Mouse (Mus musculus) hindbrain, postnatal 0 days (tissue): ENCODE results near the gene B230219D22Rik. TPM values are rescaled to one million over a fixed set of nuclear protein-coding genes. Genes with fewer than 3 reads are reported as not detected.

Experiments
- ATAC-seq: fragments of 200-750 bp; cut with Nextera tagmentation; 2 replicates; pipeline ENCODE4 v1.8.0; 2017; ENCODE audit warnings: mild to moderate bottlenecking, moderate TSS enrichment, moderate library complexity
- DNase-seq: peaks from one replicate; pipeline ENCODE4 v3.0.0-alpha.2; 2015; ENCODE audit warnings: low spot score
- H3K27ac ChIP-seq: fragments of 300-500 bp; sonication (generic); 2 replicates; pipeline ENCODE4 v1.5.1; 2014; ENCODE audit warnings: mild to moderate bottlenecking
- H3K27me3 ChIP-seq: fragments of 300-500 bp; sonication (generic); 2 replicates; pipeline ENCODE4 v1.6.1; 2014; ENCODE audit warnings: low read length, mixed read lengths; ENCODE audit not compliant: insufficient read depth
- H3K36me3 ChIP-seq: fragments of 300-500 bp; sonication (generic); 2 replicates; pipeline ENCODE4 v1.6.1; 2014; ENCODE audit warnings: low read length, mixed read lengths; ENCODE audit not compliant: insufficient read depth
- H3K4me1 ChIP-seq: fragments of 300-500 bp; sonication (generic); 2 replicates; pipeline ENCODE4 v1.6.1; 2014; ENCODE audit warnings: antibody characterized with exemption, low read length, mixed read lengths; ENCODE audit not compliant: insufficient read depth
- H3K4me2 ChIP-seq: fragments of 300-500 bp; sonication (generic); 2 replicates; pipeline ENCODE4 v1.6.1; 2014; ENCODE audit warnings: low read depth, mild to moderate bottlenecking, low read length, moderate library complexity, mixed read lengths
- H3K4me3 ChIP-seq: fragments of 300-500 bp; sonication (generic); 2 replicates; pipeline ENCODE4 v1.5.1; 2014; ENCODE audit warnings: low read length
- H3K9ac ChIP-seq: fragments of 300-500 bp; sonication (generic); replicated peaks from 2 replicates; pipeline ENCODE4 v1.6.1; 2014; ENCODE audit warnings: mild to moderate bottlenecking, low read length, moderate library complexity, mixed read lengths
- H3K9me3 ChIP-seq: fragments of 300-500 bp; sonication (generic); 2 replicates; pipeline ENCODE4 v1.6.1; 2016; ENCODE audit warnings: low read length, mixed read lengths
- CTCF ChIP-seq: IDR thresholded peaks from 2 replicates; pipeline ENCODE4 v1.5.1; 2016; ENCODE audit warnings: antibody characterized with exemption, control low read depth, low read depth
- WGBS: fragments of 180-500 bp; shearing (Covaris S2); extraction: QIAGEN DNeasy Blood & Tissue Kit; methylation state at CpG from one replicate; pipeline ENCODE4 v1.1.7; 2014; 5-methylcytosine and 5-hydroxymethylcytosine counted together
- polyA plus RNA-seq: library from polyadenylated mRNA; unstranded; fragments of >200 nt; fragmentation: Nextera tagmentation; extraction: Ambion mirVana; gene quantifications from 2 replicates; pipeline ENCODE4 v1.2.1, GENCODE M21; 2015
- total RNA-seq: library from RNA; depleted of rRNA; stranded (reverse); fragments of >200 nt; gene quantifications from 2 replicates; pipeline ENCODE4 v1.2.3, GENCODE M21; 2014; rRNA removed

The B230219D22Rik gene
- total and polyA plus RNA-seq, 2 experiments from 2014 or later, result 55.0 to 145 TPM

- ATAC-seq (no peak), DNase-seq (no peak)
- Histone ChIP-seq H3K9ac (no peak overlapping the region), H3K4me3 (no peak overlapping the region), H3K27me3 (no peaks in the 10 kb centered on the region), H3K27ac (no peak overlapping the region), H3K4me2 (no peak overlapping the region), H3K36me3 (no peaks in the 10 kb centered on the region), H3K4me1 (no peaks in the 10 kb centered on the region), H3K9me3 (no peaks in the 10 kb centered on the region)
- WGBS, result 84% methylated on average over 22 of the region's 22 CpGs
- TF ChIP-seq CTCF, result no peak
Measured at GRCm38 (mm10) chr13:55733628-55734502, 40.9 kb downstream of the B230219D22Rik start.

GRCm38 (mm10) chr13:55737885-55738284 is 45.0 kb downstream of the B230219D22Rik start:
- H3K27me3 ChIP-seq, result no peaks in the 10 kb centered on the region
- TF ChIP-seq CTCF, result no peak
- no peak overlapping the region for H3K4me3 ChIP-seq
- WGBS, result 89% methylated on average over 8 of the region's 8 CpGs
- DNase-seq (no peak), ATAC-seq (no peak)
- no peaks in the 10 kb centered on the region for H3K36me3 ChIP-seq
- H3K9me3 ChIP-seq, result no peaks in the 10 kb centered on the region
- H3K4me1 ChIP-seq, result no peaks in the 10 kb centered on the region
- no peak overlapping the region for H3K9ac ChIP-seq
- H3K27ac ChIP-seq, result no peak overlapping the region
- H3K4me2 ChIP-seq, result no peak overlapping the region

- no peak overlapping the region for H3K27ac ChIP-seq
- H3K4me1 ChIP-seq, result no peaks in the 10 kb centered on the region
- no peaks in the 10 kb centered on the region for H3K27me3 ChIP-seq
- no peak overlapping the region for H3K9ac ChIP-seq
- H3K4me3 ChIP-seq, result no peak overlapping the region
- no peak overlapping the region for H3K4me2 ChIP-seq
- H3K9me3 ChIP-seq, result no peaks in the 10 kb centered on the region
- no peaks in the 10 kb centered on the region for H3K36me3 ChIP-seq
- no peak for ATAC-seq
- 60% methylated on average over 8 of the region's 8 CpGs for WGBS
- no peak for TF ChIP-seq CTCF
- DNase-seq, result no peak
Measured at GRCm38 (mm10) chr13:55742306-55742705, 49.4 kb downstream of the B230219D22Rik start.

Other genes with a start within 250 kb of the B230219D22Rik start
- gene Grk6, start 248.1 kb upstream of the B230219D22Rik start, total RNA-seq, result 72.2 and 72.6 TPM in 2 replicates
- 34.7 and 35.5 TPM in 2 replicates for gene Grk6, start 248.1 kb upstream of the B230219D22Rik start, polyA plus RNA-seq
- gene Prr7, start 228.9 kb upstream of the B230219D22Rik start, total RNA-seq, result 106 and 119 TPM in 2 replicates
- 4.6 and 4.9 TPM in 2 replicates for gene Prr7, start 228.9 kb upstream of the B230219D22Rik start, polyA plus RNA-seq
- gene Dbn1, start 205.0 kb upstream of the B230219D22Rik start, total RNA-seq, result 442 and 446 TPM in 2 replicates
- 369 and 371 TPM in 2 replicates for gene Dbn1, start 205.0 kb upstream of the B230219D22Rik start, polyA plus RNA-seq
- 43.4 and 49.9 TPM in 2 replicates for gene Pdlim7, start 179.4 kb upstream of the B230219D22Rik start, total RNA-seq
- gene Pdlim7, start 179.4 kb upstream of the B230219D22Rik start, polyA plus RNA-seq, result 133 TPM in 2 replicates
- gene Dok3, start 163.8 kb upstream of the B230219D22Rik start, total RNA-seq, result 4.7 and 5.2 TPM in 2 replicates
- 1.1 and 1.6 TPM in 2 replicates for gene Dok3, start 163.8 kb upstream of the B230219D22Rik start, polyA plus RNA-seq
- gene Ddx41, start 156.5 kb upstream of the B230219D22Rik start, total RNA-seq, result 48.6 and 53.4 TPM in 2 replicates
- gene Ddx41, start 156.5 kb upstream of the B230219D22Rik start, polyA plus RNA-seq, result 44.4 and 47.2 TPM in 2 replicates
- 60.2 and 87.5 TPM in 2 replicates for gene Fam193b, start 122.0 kb upstream of the B230219D22Rik start, total RNA-seq
- gene Fam193b, start 122.0 kb upstream of the B230219D22Rik start, polyA plus RNA-seq, result 38.8 and 38.9 TPM in 2 replicates
- 59.3 and 66.7 TPM in 2 replicates for gene Tmed9, start 119.4 kb upstream of the B230219D22Rik start, total RNA-seq
- 105 and 117 TPM in 2 replicates for gene Tmed9, start 119.4 kb upstream of the B230219D22Rik start, polyA plus RNA-seq
- 66.7 and 66.8 TPM in 2 replicates for gene B4galt7, start 93.2 kb upstream of the B230219D22Rik start, total RNA-seq
- gene B4galt7, start 93.2 kb upstream of the B230219D22Rik start, polyA plus RNA-seq, result 42.9 and 44.0 TPM in 2 replicates
- gene Caml, start 70.1 kb upstream of the B230219D22Rik start, total RNA-seq, result 70.3 and 76.2 TPM in 2 replicates
- gene Caml, start 70.1 kb upstream of the B230219D22Rik start, polyA plus RNA-seq, result 105 and 115 TPM in 2 replicates
- 17.9 and 18.7 TPM in 2 replicates for gene Ddx46, start 58.1 kb upstream of the B230219D22Rik start, total RNA-seq
- gene Ddx46, start 58.1 kb upstream of the B230219D22Rik start, polyA plus RNA-seq, result 19.9 and 23.4 TPM in 2 replicates
- 111 and 113 TPM in 2 replicates for gene Txndc15, start 21.5 kb downstream of the B230219D22Rik start, total RNA-seq
- 129 TPM in 2 replicates for gene Txndc15, start 21.5 kb downstream of the B230219D22Rik start, polyA plus RNA-seq
- 4.9 and 11.0 TPM in 2 replicates for gene Pcbd2, start 34.2 kb downstream of the B230219D22Rik start, total RNA-seq
- 32.1 and 35.6 TPM in 2 replicates for gene Pcbd2, start 34.2 kb downstream of the B230219D22Rik start, polyA plus RNA-seq
- gene Catsper3, start 91.4 kb downstream of the B230219D22Rik start, total RNA-seq, result not detected in 2 replicates
- 0.26 and 0.43 TPM in 2 replicates for gene Catsper3, start 91.4 kb downstream of the B230219D22Rik start, polyA plus RNA-seq
- 0.63 TPM in 1 of 2 replicates, not detected in the other for gene Pitx1, start 143.1 kb downstream of the B230219D22Rik start, total RNA-seq
- not detected in 2 replicates for gene Pitx1, start 143.1 kb downstream of the B230219D22Rik start, polyA plus RNA-seq